Mouse (Mus musculus) lung, postnatal 0 days (tissue): Measurements from ENCODE around the gene Ktn1. TPM values are rescaled to one million over a fixed set of nuclear protein-coding genes. Genes with fewer than 3 reads are reported as not detected.

ENCODE experiments used
- ATAC-seq: fragments of 200-750 bp; cut with Nextera tagmentation; 2 replicates; pipeline ENCODE4 v1.8.0; 2017; ENCODE audit warnings: moderate library complexity
- DNase-seq: peaks from one replicate; pipeline ENCODE4 v3.0.0-alpha.2; 2016; ENCODE audit warnings: low spot score
- H3K27ac ChIP-seq: fragments of 300-500 bp; sonication (generic); 2 replicates; pipeline ENCODE4 v1.5.1; 2014; ENCODE audit warnings: antibody characterized with exemption, mild to moderate bottlenecking, low read length, mixed read lengths
- H3K27me3 ChIP-seq: fragments of 300-500 bp; sonication (generic); replicated peaks from 2 replicates; pipeline ENCODE4 v1.6.1; 2014; ENCODE audit warnings: low read length, mixed read lengths; ENCODE audit not compliant: insufficient read depth
- H3K36me3 ChIP-seq: fragments of 300-500 bp; sonication (generic); 2 replicates; pipeline ENCODE4 v1.6.1; 2014; ENCODE audit warnings: low read length, mixed read lengths; ENCODE audit not compliant: insufficient read depth
- H3K4me1 ChIP-seq: fragments of 300-500 bp; sonication (generic); 2 replicates; pipeline ENCODE4 v1.6.1; 2014; ENCODE audit warnings: antibody characterized with exemption, low read depth, low read length, mixed read lengths; ENCODE audit not compliant: insufficient read depth
- H3K4me2 ChIP-seq: fragments of 300-500 bp; sonication (generic); replicated peaks from 2 replicates; pipeline ENCODE4 v1.6.1; 2014; ENCODE audit warnings: low read depth, mild to moderate bottlenecking, low read length, moderate library complexity, mixed read lengths
- H3K4me3 ChIP-seq: fragments of 300-500 bp; sonication (generic); 2 replicates; pipeline ENCODE4 v1.5.1; 2014; ENCODE audit warnings: low read depth, low read length
- H3K9ac ChIP-seq: fragments of 300-500 bp; sonication (generic); replicated peaks from 2 replicates; pipeline ENCODE4 v1.6.1; 2014; ENCODE audit warnings: low read depth, mild to moderate bottlenecking
- H3K9me3 ChIP-seq: fragments of 300-500 bp; sonication (generic); 2 replicates; pipeline ENCODE4 v1.6.1; 2016; ENCODE audit warnings: low read length, mixed read lengths
- CTCF ChIP-seq: IDR thresholded peaks from 2 replicates; pipeline ENCODE4 v1.5.1; 2016; ENCODE audit warnings: antibody characterized with exemption, mild to moderate bottlenecking
- EP300 ChIP-seq: IDR thresholded peaks from 2 replicates; pipeline ENCODE4 v1.6.1; 2016; ENCODE audit warnings: antibody characterized with exemption, mild to moderate bottlenecking, control low read depth
- WGBS: fragments of 180-500 bp; shearing (Covaris S2); extraction: QIAGEN DNeasy Blood & Tissue Kit; methylation state at CpG from one replicate; pipeline ENCODE4 v1.1.7; 2014; 5-methylcytosine and 5-hydroxymethylcytosine counted together
- polyA plus RNA-seq: library from polyadenylated mRNA; unstranded; fragments of >200 nt; fragmentation: Nextera tagmentation; extraction: Ambion mirVana; gene quantifications from 2 replicates; pipeline ENCODE4 v1.2.1, GENCODE M21; 2015

Gene Ktn1
- polyA plus RNA-seq, 1 experiment from 2014 or later: 50.8 TPM

- H3K4me3 ChIP-seq: no peak overlapping the region
- DNase-seq: no peak
- WGBS: 88% methylated on average over 3 of the region's 3 CpGs
- no peaks in the 10 kb centered on the region for H3K36me3 ChIP-seq
- H3K27me3 ChIP-seq: no peaks in the 10 kb centered on the region
- H3K9ac ChIP-seq: no peak overlapping the region
- no peak for TF ChIP-seq EP300
- TF ChIP-seq CTCF: no peak
- H3K27ac ChIP-seq: no peak overlapping the region
- H3K4me1 ChIP-seq: no peaks in the 10 kb centered on the region
- no peak overlapping the region for H3K4me2 ChIP-seq
- no peak for ATAC-seq
- no peaks in the 10 kb centered on the region for H3K9me3 ChIP-seq
These were observed 127.3 kb downstream of the Ktn1 start for GRCm38 (mm10) chr14:47775543-47775942.

DNA sequence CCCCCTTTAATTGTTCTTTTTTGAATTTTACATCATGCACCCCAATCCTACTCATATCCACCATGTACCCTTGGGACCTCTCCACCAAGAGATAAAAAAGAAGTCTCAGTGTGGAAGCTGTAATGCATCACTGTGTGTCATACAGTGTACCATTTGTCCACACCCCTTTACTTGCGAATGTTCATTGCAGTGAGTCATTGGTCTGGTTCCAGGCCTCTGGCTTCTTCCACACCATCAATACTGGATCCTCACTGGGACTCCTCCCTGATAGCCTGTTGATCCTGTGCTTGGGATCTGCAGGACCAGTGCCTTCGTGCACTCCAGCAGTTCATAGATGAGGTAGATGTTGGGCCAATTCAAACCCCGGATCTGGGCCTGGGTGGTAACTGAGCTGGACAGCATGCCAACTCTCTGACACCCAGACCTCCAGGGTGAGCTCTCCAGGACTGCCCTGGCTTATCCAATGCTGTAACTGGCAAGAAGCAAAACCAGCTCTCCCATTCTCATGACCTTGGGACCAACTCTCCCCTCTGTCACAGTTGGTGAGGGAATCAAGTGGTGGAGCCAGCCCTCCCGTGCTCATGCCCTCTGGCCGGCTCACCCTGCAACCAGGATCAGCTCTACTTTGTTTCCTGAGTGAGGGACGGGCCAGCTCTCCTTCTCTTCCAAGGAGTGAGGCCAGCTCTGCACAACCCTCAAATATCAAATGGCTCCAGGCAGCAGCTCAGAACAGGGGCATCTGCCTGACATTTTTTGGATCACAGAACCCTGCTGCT, 128.2 kb downstream of the Ktn1 start:
- no peak for DNase-seq
- Histone ChIP-seq H3K9me3 (no peaks in the 10 kb centered on the region), H3K4me1 (no peaks in the 10 kb centered on the region), H3K4me2 (no peak overlapping the region), H3K4me3 (no peak overlapping the region), H3K27me3 (no peaks in the 10 kb centered on the region), H3K27ac (no peak overlapping the region), H3K9ac (no peak overlapping the region), H3K36me3 (no peaks in the 10 kb centered on the region)
- 74% methylated on average over 6 of the region's 6 CpGs for WGBS
- ATAC-seq: no peak
- no peak for TF ChIP-seq EP300
- TF ChIP-seq CTCF: no peak

DNA sequence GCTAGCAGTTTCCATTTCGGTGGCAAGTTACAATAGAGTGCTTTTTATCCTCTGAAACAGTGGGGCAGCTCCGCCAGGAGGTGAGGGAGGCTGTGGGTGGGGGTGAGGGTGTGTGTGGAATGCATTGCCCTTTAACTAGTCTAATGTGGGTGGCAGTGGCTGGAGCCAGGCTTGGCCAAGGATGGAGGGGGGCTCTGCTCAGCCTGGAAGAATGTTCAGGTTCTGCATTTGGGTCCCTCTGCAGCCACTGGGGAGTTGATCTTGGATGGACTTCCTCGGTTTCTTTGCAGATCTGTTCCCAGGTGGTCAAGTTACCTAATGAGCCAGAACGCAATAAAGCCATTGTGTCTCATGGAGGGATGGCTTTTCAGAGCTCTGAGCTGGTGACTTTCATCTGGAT, 137.9 kb downstream of the Ktn1 start:
- Histone ChIP-seq H3K36me3 (no peaks in the 10 kb centered on the region), H3K4me2 (no peak overlapping the region), H3K4me3 (no peak overlapping the region), H3K9me3 (no peaks in the 10 kb centered on the region), H3K27me3 (no peaks in the 10 kb centered on the region), H3K9ac (no peak overlapping the region), H3K4me1 (no peaks in the 10 kb centered on the region), H3K27ac (no peak overlapping the region)
- WGBS: 55% methylated on average over 4 of the region's 4 CpGs
- DNase-seq: no peak
- TF ChIP-seq CTCF: no peak
- TF ChIP-seq EP300: no peak
- no peak for ATAC-seq

Other genes with a start within 250 kb of the Ktn1 start
- gene Dlgap5, start 230.0 kb upstream of the Ktn1 start, polyA plus RNA-seq: 2.0 and 2.3 TPM in 2 replicates
- 18.1 and 20.0 TPM in 2 replicates for gene Fbxo34, start 198.0 kb upstream of the Ktn1 start, polyA plus RNA-seq
- 11.3 and 11.5 TPM in 2 replicates for gene Atg14, start 77.8 kb upstream of the Ktn1 start, polyA plus RNA-seq